In genomic region chr3:128519913-128520316, GRCm38 (mm10) we compare ENCODE assay signal across 9 mouse cellular contexts.
A peak's percentile ranks its signal among the peaks of the same experiment; 100 is the strongest.
DNase-seq lines count a peak whose midpoint lies in the region; ATAC-seq lines count a peak whose summit lies in the region.
"Had no signal": no experiment of that assay in that cellular context is flagged by ENCODE, and none has a peak within 500 bp of the region (broad histone marks: within the 10 kb centered on the region; RNA-seq: fewer than 3 reads in every experiment).

No protein-coding gene starts in this region.

- H3K4me3 ChIP-seq in heart, embryonic 15.5 days = peak overlapping the region; percentile 16
- H3K4me3 ChIP-seq: liver, embryonic 15.5 days had no signal

- H3K4me1 ChIP-seq in heart, embryonic 15.5 days (replicated peaks) = peaks cover 15% of the 10 kb centered on the region; the same call in 1 of the 2 replicates
- H3K4me1 ChIP-seq: liver, embryonic 15.5 days had no signal

- WGBS in heart, embryonic 15.5 days = 32% methylated on average over 6 of the region's 6 CpGs

- ATAC-seq in heart, embryonic 15.5 days (replicated peaks; ENCODE audit: insufficient number of reproducible peaks, insufficient read depth, low FRiP score, low read depth) = no peak

- H3K36me3 ChIP-seq in heart, embryonic 15.5 days = no peaks in the 10 kb centered on the region
- H3K36me3 ChIP-seq: liver, embryonic 15.5 days had no signal

- peaks cover 46% of the 10 kb centered on the region for H3K27me3 ChIP-seq in heart, embryonic 15.5 days
- H3K27me3 ChIP-seq: liver, embryonic 15.5 days had no signal

- no peak overlapping the region for H3K9ac ChIP-seq in heart, embryonic 15.5 days
- H3K9ac ChIP-seq: liver, embryonic 15.5 days had no signal

- H3K4me2 ChIP-seq in heart, embryonic 15.5 days = peak overlapping the region; percentile 45
- H3K4me2 ChIP-seq: liver, embryonic 15.5 days had no signal

- 0 out of 2 replicates have a peak overlapping the region, but pooled peaks have one; percentile 36 for H3K27ac ChIP-seq in heart, embryonic 15.5 days
- H3K27ac ChIP-seq: liver, embryonic 15.5 days had no signal

- intact Hi-C loops in gastrocnemius, postnatal 14 days (cut with DNase I; ENCODE audit: low total_unique reads) = no loop called here

- peak; percentile 12 for DNase-seq in gastrocnemius, postnatal 10 days
- DNase-seq in gastrocnemius, postnatal 14 days = no peak
- DNase-seq in cerebellum, postnatal 10 days = peak; percentile 79 to 83
- DNase-seq in left cerebral cortex, adult 11 months (ENCODE audit: low spot score) = peak; percentile 29
- peak; percentile 75 for DNase-seq in right cerebral cortex, adult 18-20 months
- no peak for DNase-seq in adrenal gland, adult 2 months
- DNase-seq in T-cell, adult 2 months (ENCODE audit: low spot score) = no peak

- no peaks in the 10 kb centered on the region for H3K9me3 ChIP-seq in heart, embryonic 15.5 days (replicated peaks)
- H3K9me3 ChIP-seq: liver, embryonic 15.5 days had no signal

Comparison
In these comparisons a context has a peak if more than half of its experiments do, and no peak if none do; other contexts are left out.
1. DNase-seq: peak in gastrocnemius, postnatal 10 days (single experiment), cerebellum, postnatal 10 days (2 of 2), left cerebral cortex, adult 11 months (single experiment) and right cerebral cortex, adult 18-20 months (single experiment); none in gastrocnemius, postnatal 14 days (single experiment), adrenal gland, adult 2 months (single experiment) and T-cell, adult 2 months (single experiment).